Mouse (Mus musculus) liver, embryonic 11.5 days (tissue): ENCODE results near the gene Poln. TPM values are rescaled to one million over a fixed set of nuclear protein-coding genes. Genes with fewer than 3 reads are reported as not detected.

Source experiments
- ATAC-seq: fragments of 200-750 bp; cut with Nextera tagmentation; replicated peaks from 2 replicates; pipeline ENCODE4 v1.8.0; 2017; ENCODE audit warnings: moderate number of reproducible peaks, mild to moderate bottlenecking, moderate TSS enrichment, moderate library complexity; ENCODE audit not compliant: low FRiP score
- DNase-seq: peaks from one replicate; pipeline ENCODE4 v3.0.0-alpha.2; 2017; ENCODE audit warnings: low spot score
- H3K27ac ChIP-seq: fragments of 300-500 bp; sonication (generic); 2 replicates; pipeline ENCODE4 v1.5.1; 2014; ENCODE audit warnings: mild to moderate bottlenecking, low read depth, low read length, control low read depth
- H3K27me3 ChIP-seq: fragments of 300-500 bp; sonication (generic); replicated peaks from 2 replicates; pipeline ENCODE4 v1.6.1; 2014; ENCODE audit warnings: low read length, mixed read lengths; ENCODE audit not compliant: control insufficient read depth, insufficient read depth
- H3K36me3 ChIP-seq: fragments of 300-500 bp; sonication (generic); 2 replicates; pipeline ENCODE4 v1.6.1; 2014; ENCODE audit warnings: mild to moderate bottlenecking, low read length, moderate library complexity, mixed read lengths; ENCODE audit not compliant: control insufficient read depth, insufficient read depth
- H3K4me1 ChIP-seq: fragments of 300-500 bp; sonication (generic); replicated peaks from 2 replicates; pipeline ENCODE4 v1.6.1; 2014; ENCODE audit warnings: low read length, mixed read lengths; ENCODE audit not compliant: control insufficient read depth, insufficient read depth
- H3K4me2 ChIP-seq: fragments of 300-500 bp; sonication (generic); 2 replicates; pipeline ENCODE4 v1.6.1; 2014; ENCODE audit warnings: mild to moderate bottlenecking, control low read depth, moderate library complexity
- H3K4me3 ChIP-seq: fragments of 300-500 bp; sonication (generic); 2 replicates; pipeline ENCODE4 v1.5.1; 2014; ENCODE audit warnings: low read depth, low read length, control low read depth
- H3K9ac ChIP-seq: fragments of 300-500 bp; sonication (generic); 2 replicates; pipeline ENCODE4 v1.6.1; 2014; ENCODE audit warnings: low read depth, low read length, control low read depth
- H3K9me3 ChIP-seq: fragments of 300-500 bp; sonication (generic); 2 replicates; pipeline ENCODE4 v1.6.1; 2016; ENCODE audit warnings: low read length, inconsistent platforms, mixed read lengths; ENCODE audit not compliant: control insufficient read depth
- WGBS: fragments of 180-500 bp; shearing (Covaris S2); extraction: QIAGEN DNeasy Blood & Tissue Kit; methylation state at CpG from one replicate; pipeline ENCODE4 v1.1.7; 2014; 5-methylcytosine and 5-hydroxymethylcytosine counted together
- polyA plus RNA-seq: library from polyadenylated mRNA; unstranded; fragments of >200 nt; fragmentation: Nextera tagmentation; extraction: Ambion mirVana; gene quantifications from 2 replicates; pipeline ENCODE4 v1.2.1, GENCODE M21; 2014

The Poln gene
- polyA plus RNA-seq, 1 experiment from 2014 or later: 0.58 TPM

GRCm38 (mm10) chr5:34170726-34171125, 1.5 kb upstream of the Poln start:
- H3K4me1 ChIP-seq: peaks cover 10% of the 10 kb centered on the region
- H3K36me3 ChIP-seq: peaks cover 3% of the 10 kb centered on the region; the same call in 1 of the 2 replicates
- WGBS: 67% methylated on average over 4 of the region's 4 CpGs
- ATAC-seq (no peak), DNase-seq (no peak)
- H3K4me3 ChIP-seq: no peak overlapping the region
- no peaks in the 10 kb centered on the region for H3K9me3 ChIP-seq
- H3K4me2 ChIP-seq: no peak overlapping the region
- H3K27ac ChIP-seq: 0 out of 2 replicates have a peak overlapping the region, but pooled peaks have one; percentile 41
- no peak overlapping the region for H3K9ac ChIP-seq
- H3K27me3 ChIP-seq: no peaks in the 10 kb centered on the region

- Histone ChIP-seq H3K27me3 (no peaks in the 10 kb centered on the region), H3K4me3 (peak overlapping the region; percentile 75), H3K4me2 (peak overlapping the region; percentile 73), H3K27ac (peak overlapping the region; percentile 78; the same call in 1 of the 2 replicates), H3K9me3 (no peaks in the 10 kb centered on the region), H3K36me3 (peaks cover 2% of the 10 kb centered on the region; the same call in 1 of the 2 replicates), H3K4me1 (peaks cover 14% of the 10 kb centered on the region), H3K9ac (peak overlapping the region; percentile 65)
- DNase-seq: no peak
- ATAC-seq: no peak
- 67% methylated on average over 3 of the region's 3 CpGs for WGBS
These were observed 706 bp upstream of the Poln start for GRCm38 (mm10) chr5:34169954-34170353.

DNA sequence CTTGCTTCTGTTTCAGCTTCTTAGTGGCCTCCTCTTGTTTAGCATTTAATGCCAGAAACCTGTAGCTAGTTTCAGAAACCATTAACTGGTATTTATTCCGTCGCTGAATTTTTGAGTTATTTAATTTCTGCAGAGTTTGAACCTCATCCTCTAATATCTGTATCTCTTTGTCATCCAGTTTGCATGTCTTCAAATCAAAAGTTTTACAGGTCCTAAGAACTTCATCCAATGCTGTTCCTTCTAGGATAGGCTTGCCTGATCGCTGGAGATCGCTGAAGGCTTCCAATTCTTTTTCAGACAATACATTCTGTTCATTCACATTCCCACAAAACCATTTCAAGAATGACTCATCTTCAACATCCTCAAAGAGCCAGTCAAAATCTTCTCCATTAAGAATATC, 1.4 kb downstream of the Poln start:
- no peak overlapping the region for H3K9ac ChIP-seq
- no peaks in the 10 kb centered on the region for H3K27me3 ChIP-seq
- H3K4me1 ChIP-seq: peaks cover 14% of the 10 kb centered on the region
- DNase-seq: no peak
- peaks cover 3% of the 10 kb centered on the region; the same call in 1 of the 2 replicates for H3K36me3 ChIP-seq
- H3K27ac ChIP-seq: no peak overlapping the region
- 84% methylated on average over 4 of the region's 4 CpGs for WGBS
- H3K4me3 ChIP-seq: 0 out of 2 replicates have a peak overlapping the region, but pooled peaks have one; percentile 21
- peak overlapping the region; percentile 64 for H3K4me2 ChIP-seq
- no peaks in the 10 kb centered on the region for H3K9me3 ChIP-seq
- no peak for ATAC-seq

GRCm38 (mm10) chr5:34165793-34166192, 3.5 kb downstream of the Poln start:
- Histone ChIP-seq H3K4me2 (peak overlapping the region; percentile 48), H3K9me3 (no peaks in the 10 kb centered on the region), H3K27ac (no peak overlapping the region), H3K4me3 (peak overlapping the region; percentile 20; the same call in 1 of the 2 replicates), H3K4me1 (peaks cover 14% of the 10 kb centered on the region), H3K36me3 (peaks cover 3% of the 10 kb centered on the region; the same call in 1 of the 2 replicates), H3K9ac (no peak overlapping the region), H3K27me3 (no peaks in the 10 kb centered on the region)
- DNase-seq (no peak), ATAC-seq (no peak)
- 43% methylated on average over 4 of the region's 4 CpGs for WGBS

- H3K4me2 ChIP-seq: no peak overlapping the region
- no peaks in the 10 kb centered on the region for H3K4me1 ChIP-seq
- H3K27me3 ChIP-seq: no peaks in the 10 kb centered on the region
- H3K36me3 ChIP-seq: no peaks in the 10 kb centered on the region; the same call in 1 of the 2 replicates
- DNase-seq (no peak), ATAC-seq (no peak)
- H3K27ac ChIP-seq: no peak overlapping the region
- no peaks in the 10 kb centered on the region for H3K9me3 ChIP-seq
- H3K9ac ChIP-seq: no peak overlapping the region
- no peak overlapping the region for H3K4me3 ChIP-seq
These were observed 20.8 kb downstream of the Poln start for GRCm38 (mm10) chr5:34148476-34148875.

DNA sequence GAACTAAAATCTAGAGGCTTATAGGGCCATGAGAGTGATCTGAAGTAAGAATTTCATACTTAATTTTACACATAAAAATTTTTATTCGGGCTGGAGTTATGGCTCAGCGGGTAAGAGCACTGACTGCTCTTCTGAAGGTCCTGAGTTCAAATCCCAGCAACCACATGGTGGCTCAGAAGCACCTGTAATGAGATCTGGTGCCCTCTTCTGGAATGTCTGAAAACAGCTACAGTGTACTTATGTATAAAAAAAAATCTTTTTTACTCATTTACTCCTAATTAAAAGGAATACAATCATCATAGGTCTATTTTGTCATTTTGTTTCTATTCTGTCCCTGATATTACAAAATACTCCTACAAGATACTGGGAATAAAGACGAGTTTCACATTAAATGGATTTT, 21.7 kb downstream of the Poln start:
- 82% methylated on average over 3 of the region's 3 CpGs for WGBS
- no peak overlapping the region for H3K4me2 ChIP-seq

GRCm38 (mm10) chr5:34139751-34140150, 29.5 kb downstream of the Poln start:
- WGBS: 5% methylated on average over 1 of the region's 1 CpGs
- Histone ChIP-seq H3K9me3 (no peaks in the 10 kb centered on the region), H3K4me2 (no peak overlapping the region), H3K27ac (no peak overlapping the region), H3K4me3 (no peak overlapping the region), H3K4me1 (no peaks in the 10 kb centered on the region), H3K36me3 (no peaks in the 10 kb centered on the region), H3K27me3 (no peaks in the 10 kb centered on the region), H3K9ac (no peak overlapping the region)
- DNase-seq (no peak), ATAC-seq (no peak)

More for the DNA sequence above, 21.7 kb downstream of the Poln start:
- H3K4me1 ChIP-seq: no peaks in the 10 kb centered on the region
- no peaks in the 10 kb centered on the region for H3K27me3 ChIP-seq
- H3K27ac ChIP-seq: no peak overlapping the region
- H3K9ac ChIP-seq: no peak overlapping the region
- no peak for ATAC-seq
- no peaks in the 10 kb centered on the region for H3K9me3 ChIP-seq
- no peak for DNase-seq
- H3K36me3 ChIP-seq: no peaks in the 10 kb centered on the region
- no peak overlapping the region for H3K4me3 ChIP-seq

DNA sequence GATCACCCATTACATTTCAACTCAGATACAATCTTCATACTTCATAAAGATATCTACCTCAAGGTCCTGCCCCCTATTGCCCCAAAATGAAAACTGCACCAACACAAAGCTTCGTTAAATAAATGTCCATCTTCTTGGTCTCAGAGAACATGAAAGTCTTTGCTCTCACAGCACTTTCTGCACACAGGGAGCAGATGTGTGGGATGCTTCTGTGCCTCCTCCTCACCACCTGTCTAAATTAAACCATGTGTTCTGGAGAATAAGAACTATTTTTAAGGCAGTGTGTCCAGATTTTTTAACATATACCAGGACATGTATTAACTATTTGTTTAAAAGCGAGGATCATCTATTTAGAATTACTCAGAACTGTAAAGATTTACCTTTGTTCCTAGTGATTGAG, 36.5 kb downstream of the Poln start:
- no peak for ATAC-seq

DNA sequence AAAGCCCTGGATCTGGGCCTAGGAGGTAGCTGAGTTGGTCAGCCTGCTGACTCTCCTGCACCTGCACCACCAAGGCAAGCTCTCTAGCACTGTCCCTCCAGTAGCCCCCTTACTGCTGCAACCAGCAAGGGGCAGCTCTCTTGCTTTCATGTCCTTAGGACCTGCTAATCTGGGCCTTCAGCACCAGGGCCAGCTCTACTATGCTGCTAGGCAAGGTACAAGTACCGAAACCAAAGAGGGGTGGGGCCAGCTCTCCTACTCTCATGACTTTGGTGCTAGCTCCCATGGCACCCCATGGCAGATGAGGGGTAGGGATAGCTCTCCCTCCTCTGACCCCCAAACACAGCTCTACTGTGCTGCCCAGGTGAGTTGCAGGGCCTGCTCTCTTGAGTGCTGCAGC, 45.1 kb downstream of the Poln start:
- no peak overlapping the region for H3K9ac ChIP-seq
- H3K9me3 ChIP-seq: no peaks in the 10 kb centered on the region
- H3K4me2 ChIP-seq: no peak overlapping the region
- no peak overlapping the region for H3K27ac ChIP-seq
- no peaks in the 10 kb centered on the region for H3K4me1 ChIP-seq
- no peaks in the 10 kb centered on the region for H3K36me3 ChIP-seq
- H3K27me3 ChIP-seq: no peaks in the 10 kb centered on the region
- no peak overlapping the region for H3K4me3 ChIP-seq
- ATAC-seq (no peak), DNase-seq (no peak)
- 21% methylated on average over 1 of the region's 1 CpGs for WGBS

More for the DNA sequence above, 36.5 kb downstream of the Poln start:
- no peak overlapping the region for H3K9ac ChIP-seq
- H3K4me1 ChIP-seq: no peaks in the 10 kb centered on the region
- 71% methylated on average over 2 of the region's 2 CpGs for WGBS
- no peak overlapping the region for H3K4me2 ChIP-seq
- no peak overlapping the region for H3K27ac ChIP-seq
- DNase-seq: no peak
- no peaks in the 10 kb centered on the region for H3K36me3 ChIP-seq
- H3K4me3 ChIP-seq: no peak overlapping the region
- no peaks in the 10 kb centered on the region for H3K27me3 ChIP-seq
- no peaks in the 10 kb centered on the region for H3K9me3 ChIP-seq
